Mouse (Mus musculus): ENCODE results near the gene Tspan13. TPM values are rescaled to one million over a fixed set of nuclear protein-coding genes. Genes with fewer than 3 reads are reported as not detected.

Gene Tspan13
- polyA plus RNA-seq, 1 experiment from 2014 or later = 26.2 TPM

DNA sequence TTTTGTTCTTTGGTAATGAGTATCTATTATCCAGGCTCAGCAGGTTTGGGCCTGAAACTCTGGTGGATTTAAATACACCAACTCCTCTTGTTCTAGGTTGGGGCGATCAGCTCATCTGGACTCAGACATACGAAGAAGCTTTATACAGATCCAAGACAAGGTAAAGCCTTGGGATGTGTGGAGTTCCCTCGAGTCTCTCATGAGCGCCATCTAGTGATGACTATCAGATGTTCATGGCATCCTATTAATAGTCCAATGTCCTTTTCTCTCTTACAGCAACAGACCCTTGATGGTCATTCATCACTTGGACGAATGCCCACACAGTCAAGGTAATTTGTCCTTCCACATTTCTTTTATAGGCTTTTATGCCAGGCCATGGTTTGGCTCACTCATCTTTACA is 46.5 kb downstream of the Tspan13 start:
- H3K4me2 ChIP-seq = no peak overlapping the region
- no peak overlapping the region for H3K27ac ChIP-seq
- H3K9me3 ChIP-seq (replicated peaks) = no peaks in the 10 kb centered on the region
- no peak overlapping the region for H3K9ac ChIP-seq
- WGBS (ENCODE audit: insufficient replicate concordance) = 21% methylated on average over 5 of the region's 5 CpGs
- H3K27me3 ChIP-seq (replicated peaks) = no peaks in the 10 kb centered on the region
- no peaks in the 10 kb centered on the region for H3K4me1 ChIP-seq
- H3K36me3 ChIP-seq = no peaks in the 10 kb centered on the region
- ATAC-seq = no peak
- H3K4me3 ChIP-seq = no peak overlapping the region

DNA sequence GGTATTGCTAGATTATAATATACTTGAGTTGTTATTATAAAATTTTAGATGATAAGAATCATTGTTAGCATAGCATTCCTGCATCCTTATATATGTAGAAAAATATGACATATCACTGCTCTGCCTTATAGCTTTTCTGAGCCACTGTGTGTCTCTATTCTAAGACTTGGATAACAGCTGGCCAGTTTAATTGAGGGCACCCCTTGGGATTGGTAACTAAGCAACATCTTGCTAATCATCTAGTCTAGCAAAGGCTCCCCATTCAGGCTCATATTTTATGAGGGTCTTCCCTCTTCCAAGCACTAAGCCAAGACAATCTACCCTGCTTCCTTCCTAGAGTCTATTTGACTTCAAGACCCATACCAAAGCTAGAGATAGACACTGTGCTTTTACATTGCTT is 48.2 kb downstream of the Tspan13 start:
- Histone ChIP-seq H3K4me3 (no peak overlapping the region), H3K36me3 (no peaks in the 10 kb centered on the region), H3K4me1 (no peaks in the 10 kb centered on the region), H3K4me2 (no peak overlapping the region), H3K9ac (no peak overlapping the region), H3K27me3 (replicated peaks) (no peaks in the 10 kb centered on the region), H3K9me3 (replicated peaks) (no peaks in the 10 kb centered on the region), H3K27ac (no peak overlapping the region)
- no peak for ATAC-seq

DNA sequence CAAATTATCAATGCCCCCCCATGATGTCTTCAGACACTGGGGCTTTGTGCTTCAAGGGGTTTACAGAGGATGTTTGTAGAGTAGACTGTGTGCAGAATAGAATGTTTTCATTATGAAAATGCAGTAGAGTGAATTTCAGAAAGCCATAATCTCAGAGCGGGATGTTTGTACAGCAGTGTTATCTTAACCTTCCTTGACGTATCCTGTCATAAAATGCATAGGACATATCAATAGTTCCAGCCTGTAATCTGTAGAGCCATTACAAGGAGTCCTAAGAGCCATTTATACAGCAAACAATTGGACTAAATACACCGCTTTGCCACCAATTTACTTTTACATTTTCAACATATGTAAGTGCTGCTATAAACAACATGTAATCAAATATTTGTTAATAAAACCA is 48.7 kb downstream of the Tspan13 start:
- Histone ChIP-seq H3K9ac (no peak overlapping the region), H3K4me1 (no peaks in the 10 kb centered on the region), H3K27ac (no peak overlapping the region), H3K9me3 (replicated peaks) (no peaks in the 10 kb centered on the region), H3K4me2 (no peak overlapping the region), H3K27me3 (replicated peaks) (no peaks in the 10 kb centered on the region), H3K36me3 (no peaks in the 10 kb centered on the region), H3K4me3 (no peak overlapping the region)
- 54% methylated on average over 3 of the region's 3 CpGs for whole genome bisulfite sequencing (ENCODE audit: insufficient replicate concordance)
- ATAC-seq = no peak

DNA sequence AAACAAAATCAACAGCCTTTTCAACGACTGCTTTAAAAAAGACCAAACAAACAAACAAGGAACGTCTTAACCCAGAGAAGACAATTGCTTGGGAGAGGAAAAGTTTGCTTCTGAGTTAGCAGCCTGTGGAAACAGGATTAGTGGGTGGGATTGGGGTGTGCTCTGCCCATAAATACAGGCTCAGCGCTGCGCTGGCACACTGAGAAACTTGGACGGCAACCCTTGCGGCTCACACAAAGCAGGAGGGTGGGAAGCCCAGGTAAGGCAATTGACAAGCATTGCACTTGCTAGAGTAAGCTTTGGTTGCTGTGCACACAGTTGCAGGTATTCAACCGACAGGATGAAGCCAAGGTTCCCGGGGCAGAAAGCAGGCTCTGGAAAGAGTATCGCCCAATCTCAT is 49.6 kb downstream of the Tspan13 start, which contains the start of gene Agr2:
Gene Agr2, plus strand, starts transcription at position 197 of the 400 bp plus-strand sequence.
- no peaks in the 10 kb centered on the region for H3K27me3 ChIP-seq (replicated peaks)
- no peak within 1 kb of the TSS for H3K9ac ChIP-seq
- H3K36me3 ChIP-seq = no peaks in the 10 kb centered on the region
- no peak within 1 kb of the TSS for H3K27ac ChIP-seq
- H3K4me3 ChIP-seq = no peak within 1 kb of the TSS
- no peak for ATAC-seq
- H3K4me2 ChIP-seq = no peak within 1 kb of the TSS
- H3K4me1 ChIP-seq = no peaks in the 10 kb centered on the region
- 60% methylated on average over 9 of the region's 9 CpGs for WGBS (ENCODE audit: insufficient replicate concordance)
- no peaks in the 10 kb centered on the region for H3K9me3 ChIP-seq (replicated peaks)

DNA sequence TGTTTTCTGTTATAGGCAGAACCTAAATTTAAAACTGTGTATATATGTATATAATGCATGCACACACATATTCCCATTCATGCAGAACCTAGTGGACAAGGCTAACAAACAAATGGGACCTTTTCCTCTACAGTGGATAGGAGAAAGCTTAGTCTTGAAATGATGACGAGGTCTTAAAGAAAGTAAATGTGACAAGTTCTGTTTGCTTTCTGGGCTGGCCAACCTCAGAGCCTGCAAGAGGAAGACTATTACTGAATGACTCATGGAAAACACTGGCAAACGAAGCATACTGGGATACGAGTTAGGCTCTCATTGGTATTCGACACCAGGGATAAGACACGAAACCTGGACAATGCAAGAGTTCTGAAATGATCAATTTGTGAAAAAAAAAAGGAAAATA is 57.6 kb downstream of the Tspan13 start:
- no peak overlapping the region for H3K27ac ChIP-seq
- H3K36me3 ChIP-seq = no peaks in the 10 kb centered on the region
- H3K27me3 ChIP-seq (replicated peaks) = no peaks in the 10 kb centered on the region
- no peak overlapping the region for H3K9ac ChIP-seq
- no peaks in the 10 kb centered on the region for H3K9me3 ChIP-seq (replicated peaks)
- 84% methylated on average over 5 of the region's 5 CpGs for WGBS (ENCODE audit: insufficient replicate concordance)
- ATAC-seq = no peak
- H3K4me3 ChIP-seq = no peak overlapping the region
- H3K4me1 ChIP-seq = peaks cover 9% of the 10 kb centered on the region
- no peak overlapping the region for H3K4me2 ChIP-seq

DNA sequence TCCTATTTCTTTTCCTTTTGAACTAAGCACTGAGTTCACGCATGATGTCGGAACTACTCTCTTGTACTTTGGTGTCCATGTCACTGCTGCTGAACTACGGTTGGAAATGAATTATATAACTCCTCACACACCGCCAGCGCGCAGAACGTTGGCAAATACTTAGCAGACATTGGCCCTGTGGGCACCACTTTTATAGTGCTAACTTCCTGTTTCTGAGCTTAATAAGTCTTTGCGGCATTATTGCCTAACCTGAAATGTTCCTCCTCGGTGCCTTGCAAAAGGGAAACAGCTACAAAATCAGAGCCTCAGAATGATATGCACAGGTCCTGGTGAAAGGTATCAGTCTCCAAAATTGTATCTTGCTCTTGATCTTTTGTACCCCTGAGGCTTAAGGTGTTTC is 58.8 kb downstream of the Tspan13 start:
- Histone ChIP-seq H3K9me3 (replicated peaks) (no peaks in the 10 kb centered on the region), H3K36me3 (no peaks in the 10 kb centered on the region), H3K27ac (no peak overlapping the region), H3K4me2 (no peak overlapping the region), H3K9ac (no peak overlapping the region), H3K4me1 (peaks cover 9% of the 10 kb centered on the region), H3K27me3 (replicated peaks) (no peaks in the 10 kb centered on the region), H3K4me3 (no peak overlapping the region)
- WGBS (ENCODE audit: insufficient replicate concordance) = 67% methylated on average over 9 of the region's 9 CpGs
- no peak for ATAC-seq

DNA sequence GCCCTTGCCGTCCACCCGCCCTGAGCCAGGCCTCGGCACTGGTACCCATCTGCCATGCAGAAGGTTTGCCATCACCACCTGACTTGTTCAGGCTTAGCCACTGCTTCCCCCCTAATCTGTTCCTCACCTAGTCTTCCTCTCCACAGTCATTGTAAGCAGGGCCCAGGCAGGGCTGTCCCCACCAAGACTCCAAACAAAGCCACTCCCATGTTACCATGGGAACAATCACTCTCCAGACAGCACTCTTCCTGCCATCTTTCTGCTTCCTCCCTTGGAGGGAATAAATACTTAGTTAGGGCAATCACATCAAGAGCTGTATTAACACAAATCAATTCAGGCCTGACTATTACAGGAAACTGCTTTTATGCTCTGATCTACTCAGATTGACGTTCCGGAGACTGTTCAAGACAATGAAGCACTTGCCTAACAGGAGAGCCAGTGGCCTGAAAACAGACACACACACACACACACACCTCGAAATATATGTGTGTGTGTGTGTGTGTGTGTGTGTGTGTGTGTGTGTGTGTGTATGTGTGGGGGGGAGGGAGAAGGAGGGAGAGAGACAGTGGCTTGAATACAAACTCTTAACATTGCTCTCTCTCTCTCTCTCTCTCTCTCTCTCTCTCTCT is 60.5 kb downstream of the Tspan13 start:
- Histone ChIP-seq H3K4me2 (no peak overlapping the region), H3K9ac (no peak overlapping the region), H3K27me3 (replicated peaks) (no peaks in the 10 kb centered on the region), H3K36me3 (no peaks in the 10 kb centered on the region), H3K27ac (no peak overlapping the region), H3K4me1 (peaks cover 9% of the 10 kb centered on the region), H3K4me3 (no peak overlapping the region), H3K9me3 (replicated peaks) (no peaks in the 10 kb centered on the region)
- 19% methylated on average over 6 of the region's 6 CpGs for WGBS (ENCODE audit: insufficient replicate concordance)
- ATAC-seq = peak; percentile 89

DNA sequence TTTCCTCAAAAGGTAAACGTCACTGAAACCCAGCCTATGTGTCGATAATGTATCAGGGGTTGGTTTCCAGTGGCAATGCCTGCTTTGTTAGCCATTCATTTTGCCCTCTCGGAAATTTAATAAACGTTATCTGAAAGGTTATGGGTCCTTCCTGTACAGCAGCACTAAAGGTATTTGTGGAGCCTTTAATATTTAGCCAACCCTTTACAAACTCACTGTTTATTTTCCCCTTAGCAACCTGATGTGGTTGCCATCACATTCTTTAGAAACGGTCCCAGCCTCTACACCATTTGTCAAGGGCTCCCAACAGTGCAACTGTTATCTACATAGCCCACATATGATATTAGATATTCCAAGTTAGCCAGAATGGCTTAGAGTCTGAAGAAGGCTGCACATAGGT is 62.7 kb downstream of the Tspan13 start:
- Histone ChIP-seq H3K4me3 (no peak overlapping the region), H3K9ac (no peak overlapping the region), H3K4me1 (peaks cover 9% of the 10 kb centered on the region), H3K36me3 (no peaks in the 10 kb centered on the region), H3K27ac (no peak overlapping the region), H3K9me3 (replicated peaks) (no peaks in the 10 kb centered on the region), H3K4me2 (no peak overlapping the region), H3K27me3 (replicated peaks) (no peaks in the 10 kb centered on the region)
- WGBS (ENCODE audit: insufficient replicate concordance) = 64% methylated on average over 5 of the region's 5 CpGs
- ATAC-seq = no peak

DNA sequence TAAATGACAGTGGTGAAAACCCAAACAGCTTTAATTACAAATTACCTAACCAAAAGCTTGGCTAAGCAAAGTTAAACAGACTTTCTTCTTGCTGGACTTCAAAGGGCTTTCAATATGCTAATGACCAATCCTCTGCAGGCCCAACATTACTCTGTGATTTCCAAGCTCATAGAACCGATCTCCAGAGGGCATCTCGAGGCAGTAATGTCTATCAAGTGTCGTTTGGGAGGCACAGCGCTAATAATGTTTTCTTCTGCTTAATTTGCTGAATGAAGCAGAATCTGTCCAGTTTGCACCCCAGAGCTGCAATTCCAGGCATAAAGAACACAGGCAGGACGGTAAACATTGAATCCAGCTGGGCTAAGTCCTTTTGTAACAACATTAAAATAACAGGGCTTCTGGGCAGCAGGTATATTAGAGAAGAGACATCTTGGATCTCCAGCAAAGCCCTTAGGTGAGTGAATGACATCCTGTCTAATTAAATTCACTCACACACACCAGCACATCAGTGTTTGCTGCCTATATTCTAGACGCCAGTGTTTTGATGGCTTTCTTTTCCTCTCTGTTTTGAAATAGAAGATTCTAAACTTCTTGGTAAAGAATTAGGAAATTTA is 64.6 kb downstream of the Tspan13 start:
- Histone ChIP-seq H3K4me3 (no peak overlapping the region), H3K27ac (no peak overlapping the region), H3K9ac (no peak overlapping the region), H3K4me2 (no peak overlapping the region), H3K36me3 (no peaks in the 10 kb centered on the region), H3K9me3 (replicated peaks) (no peaks in the 10 kb centered on the region), H3K4me1 (peaks cover 9% of the 10 kb centered on the region), H3K27me3 (replicated peaks) (no peaks in the 10 kb centered on the region)
- ATAC-seq = no peak
- 47% methylated on average over 6 of the region's 6 CpGs for WGBS (ENCODE audit: insufficient replicate concordance)

DNA sequence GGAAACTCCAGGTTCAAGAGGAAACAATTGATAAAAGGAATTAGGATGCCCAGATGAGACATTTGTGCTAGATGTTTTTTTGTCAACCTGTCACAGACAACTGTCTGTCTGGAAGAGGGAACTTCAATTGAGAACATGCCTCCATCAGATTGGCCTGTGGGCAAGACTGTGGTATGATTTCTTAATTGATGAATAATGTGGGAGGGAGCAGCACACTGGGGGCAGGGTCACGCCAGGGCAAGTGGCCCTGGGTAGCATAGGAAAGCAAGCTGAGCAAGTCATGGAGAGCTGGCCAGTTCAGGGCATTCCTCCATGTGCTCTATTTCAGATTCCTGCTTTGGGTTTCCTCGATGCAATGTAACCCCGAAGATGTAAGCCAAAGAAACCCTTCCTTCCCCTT is 66.4 kb downstream of the Tspan13 start:
- H3K4me2 ChIP-seq = no peak overlapping the region
- no peak overlapping the region for H3K27ac ChIP-seq
- H3K9me3 ChIP-seq (replicated peaks) = no peaks in the 10 kb centered on the region
- H3K4me1 ChIP-seq = no peaks in the 10 kb centered on the region
- H3K27me3 ChIP-seq (replicated peaks) = no peaks in the 10 kb centered on the region
- ATAC-seq = no peak
- H3K9ac ChIP-seq = no peak overlapping the region
- H3K36me3 ChIP-seq = no peaks in the 10 kb centered on the region
- H3K4me3 ChIP-seq = no peak overlapping the region
- WGBS (ENCODE audit: insufficient replicate concordance) = 45% methylated on average over 3 of the region's 3 CpGs

DNA sequence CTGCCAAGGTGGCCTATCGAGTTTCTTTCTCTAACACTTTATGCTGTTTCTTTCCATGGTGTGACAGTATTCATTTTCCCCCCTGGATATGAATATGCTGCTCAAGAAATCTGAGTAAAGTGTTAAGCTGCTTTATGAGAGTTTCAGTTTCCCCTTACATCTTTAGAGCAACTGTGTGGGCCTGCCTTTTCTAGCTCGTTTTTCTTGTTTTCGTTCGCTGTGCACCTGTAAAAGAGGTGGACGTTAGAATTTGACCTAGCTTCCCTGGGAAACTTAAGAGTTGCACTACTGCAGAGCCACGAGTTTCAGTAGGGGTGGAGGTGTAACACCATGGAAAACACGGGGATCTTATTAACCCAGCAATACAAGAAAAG is 75.5 kb downstream of the Tspan13 start:
- Histone ChIP-seq H3K4me2 (peak overlapping the region; percentile 32), H3K27me3 (replicated peaks) (no peaks in the 10 kb centered on the region), H3K9me3 (replicated peaks) (no peaks in the 10 kb centered on the region), H3K4me1 (peaks cover 20% of the 10 kb centered on the region), H3K4me3 (no peak overlapping the region), H3K9ac (no peak overlapping the region), H3K36me3 (no peaks in the 10 kb centered on the region), H3K27ac (no peak overlapping the region)
- WGBS (ENCODE audit: insufficient replicate concordance) = 55% methylated on average over 7 of the region's 7 CpGs
- no peak for ATAC-seq

DNA sequence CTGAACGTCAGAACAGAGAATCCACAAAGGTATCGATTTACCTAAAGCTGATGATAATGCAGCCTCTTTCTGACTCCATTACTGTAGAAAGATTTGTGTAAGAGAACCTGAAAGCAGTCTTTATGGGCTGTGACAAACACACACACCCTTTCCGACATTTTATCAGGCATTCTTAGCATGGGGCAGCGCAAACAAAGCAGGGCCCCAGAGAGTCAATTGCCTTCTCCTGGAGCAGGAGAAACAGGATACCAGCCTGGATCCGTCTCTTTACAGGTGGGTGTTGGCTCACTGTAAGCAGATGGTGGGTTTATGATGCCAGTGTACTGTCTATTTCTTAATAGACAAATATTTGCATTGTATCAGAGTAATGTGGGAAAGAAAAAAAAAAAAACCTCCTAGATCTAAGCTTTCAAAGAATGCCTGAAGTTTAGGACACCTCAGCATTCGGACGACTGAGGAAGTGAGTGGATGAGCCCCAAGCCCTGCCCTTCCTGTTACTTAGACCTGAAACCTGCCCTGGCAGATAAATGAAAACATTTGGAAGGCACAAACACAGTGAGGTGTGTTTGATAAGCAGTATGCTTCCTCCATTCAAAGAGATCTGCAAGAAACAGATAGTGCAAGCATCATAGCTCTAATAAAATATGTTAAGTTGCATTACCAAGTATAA is 76.1 kb downstream of the Tspan13 start:
- Histone ChIP-seq H3K4me1 (peaks cover 20% of the 10 kb centered on the region), H3K27me3 (replicated peaks) (no peaks in the 10 kb centered on the region), H3K4me2 (peak overlapping the region; percentile 32), H3K27ac (no peak overlapping the region), H3K9me3 (replicated peaks) (no peaks in the 10 kb centered on the region), H3K9ac (no peak overlapping the region), H3K36me3 (no peaks in the 10 kb centered on the region), H3K4me3 (no peak overlapping the region)
- WGBS (ENCODE audit: insufficient replicate concordance) = 31% methylated on average over 7 of the region's 7 CpGs
- peak; percentile 83 for ATAC-seq
